Mouse (Mus musculus): ENCODE data around the gene Gpt2.

DNA sequence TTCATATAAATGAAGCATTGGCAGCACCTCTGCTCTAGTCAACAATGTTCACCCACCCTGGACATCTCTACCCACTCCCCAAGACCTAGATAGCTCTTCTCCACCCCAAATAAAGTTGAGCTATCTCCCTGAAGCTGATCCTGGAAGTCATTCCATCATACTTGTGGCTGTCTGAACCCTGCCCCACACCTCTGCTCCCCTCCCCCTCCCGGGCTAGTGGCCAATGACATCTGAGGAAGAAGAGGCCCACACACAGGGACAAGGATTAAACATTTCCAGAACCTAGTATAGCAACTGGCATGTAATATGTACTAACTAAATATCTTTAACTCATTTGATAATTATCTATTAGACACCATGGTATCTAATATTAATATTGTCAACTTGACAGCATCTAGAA lies 29.9 kb upstream of the Gpt2 start:
- TF ChIP-seq CTCF (IDR thresholded peaks at IDR 0.05; ENCODE audit: low read depth, low read length) (no peak), POLR2A (IDR thresholded peaks at IDR 0.05; ENCODE audit: extremely low read depth, insufficient read depth, low read length) (no peak)

Data from liver, adult 2 months (tissue).